Mouse (Mus musculus): Measurements from ENCODE around the gene Gng3. TPM values are rescaled to one million over a fixed set of nuclear protein-coding genes. Genes with fewer than 3 reads are reported as not detected.
A peak's percentile ranks its signal among the peaks of the same experiment; 100 is the strongest.

The Gng3 gene
- polyA plus RNA-seq (2012; rRNA removed), result 0.29 and 0.83 TPM in 2 replicates

- no peak for DNase-seq
- no peaks in the 10 kb centered on the region; the same call in 1 of the 2 replicates for H3K36me3 ChIP-seq (ENCODE audit: control insufficient read depth, insufficient read depth, low read length)
- WGBS, result 80% methylated on average over 11 of the region's 11 CpGs
- peak within 1 kb of the TSS; percentile 75 for H3K4me3 ChIP-seq (ENCODE audit: insufficient read depth, low read depth, low read length)
- no peaks in the 10 kb centered on the region for H3K27me3 ChIP-seq (replicated peaks; ENCODE audit: control insufficient read depth, insufficient read depth, low read length)
- peaks cover 20% of the 10 kb centered on the region for H3K4me1 ChIP-seq (ENCODE audit: control insufficient read depth, insufficient read depth, low read length)
- peak within 1 kb of the TSS; percentile 71; the same call in 1 of the 2 replicates for H3K27ac ChIP-seq (ENCODE audit: insufficient read depth, low read depth, low read length)
- TF ChIP-seq POLR2A (IDR thresholded peaks at IDR 0.05; ENCODE audit: low read depth, low read length), result no peak
- TF ChIP-seq CTCF (conservative IDR thresholded peaks at IDR 0.05; ENCODE audit: insufficient read depth, insufficient read length, low read depth, low read length), result no peak
These were observed at the start of gene Gng3 for GRCm38 (mm10) chr19:8839103-8839907. Gng3 (minus strand) TSS chr19:8839194.

- no peak for DNase-seq
- Histone ChIP-seq H3K4me1 (ENCODE audit: control insufficient read depth, insufficient read depth, low read length) (peaks cover 4% of the 10 kb centered on the region; the same call in 1 of the 2 replicates), H3K4me3 (ENCODE audit: insufficient read depth, low read depth, low read length) (peak overlapping the region; percentile 75), H3K27me3 (replicated peaks; ENCODE audit: control insufficient read depth, insufficient read depth, low read length) (no peaks in the 10 kb centered on the region), H3K27ac (ENCODE audit: insufficient read depth, low read depth, low read length) (peak overlapping the region; percentile 47), H3K36me3 (ENCODE audit: control insufficient read depth, insufficient read depth, low read length) (peaks cover 3% of the 10 kb centered on the region; the same call in 1 of the 2 replicates)
- TF ChIP-seq CTCF (conservative IDR thresholded peaks at IDR 0.05; ENCODE audit: insufficient read depth, insufficient read length, low read depth, low read length), result no peak
- no peak for TF ChIP-seq POLR2A (IDR thresholded peaks at IDR 0.05; ENCODE audit: low read depth, low read length)
- 27% methylated on average over 19 of the region's 19 CpGs for WGBS
These were observed 48.8 kb upstream of the Gng3 start for GRCm38 (mm10) chr19:8887585-8888463.

DNA sequence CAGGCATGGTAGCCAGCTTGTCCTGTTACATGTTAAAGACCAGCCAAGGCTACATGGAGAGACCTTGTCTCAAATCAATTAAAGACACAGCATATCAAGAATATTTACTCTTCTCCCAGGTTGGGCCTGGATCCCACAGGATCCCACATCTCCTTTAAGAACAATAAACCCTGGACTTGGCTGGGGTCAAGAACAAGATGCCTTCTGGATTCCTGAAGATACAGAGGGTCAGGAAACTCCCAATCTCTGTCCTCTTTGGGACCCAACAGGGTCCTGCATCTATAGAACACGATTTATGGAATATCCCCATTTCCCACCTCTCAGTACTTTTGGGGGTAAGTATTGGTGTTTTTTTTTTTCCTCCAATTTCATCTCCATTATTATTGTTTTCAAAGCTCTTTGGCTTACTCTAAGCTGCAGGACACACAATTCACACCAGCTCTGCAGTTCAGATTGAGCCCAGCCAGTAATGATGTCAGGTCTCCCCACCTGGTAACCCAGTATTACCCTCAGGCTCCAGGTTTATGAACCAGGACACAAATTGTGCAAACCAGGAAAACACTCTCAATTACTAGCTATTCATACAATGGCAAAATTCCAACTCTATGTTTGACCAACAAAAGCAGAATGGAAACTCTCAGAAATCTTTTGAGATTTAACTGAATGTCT is 48.1 kb upstream of the Gng3 start:
- no peak overlapping the region for H3K4me3 ChIP-seq (ENCODE audit: insufficient read depth, low read depth, low read length)
- no peaks in the 10 kb centered on the region for H3K27me3 ChIP-seq (replicated peaks; ENCODE audit: control insufficient read depth, insufficient read depth, low read length)
- no peak overlapping the region for H3K27ac ChIP-seq (ENCODE audit: insufficient read depth, low read depth, low read length)
- H3K36me3 ChIP-seq (ENCODE audit: control insufficient read depth, insufficient read depth, low read length), result peaks cover 3% of the 10 kb centered on the region; the same call in 1 of the 2 replicates
- no peak for DNase-seq
- TF ChIP-seq CTCF (conservative IDR thresholded peaks at IDR 0.05; ENCODE audit: insufficient read depth, insufficient read length, low read depth, low read length), result no peak
- no peak for TF ChIP-seq POLR2A (IDR thresholded peaks at IDR 0.05; ENCODE audit: low read depth, low read length)
- peaks cover 4% of the 10 kb centered on the region; the same call in 1 of the 2 replicates for H3K4me1 ChIP-seq (ENCODE audit: control insufficient read depth, insufficient read depth, low read length)
- WGBS, result 52% methylated on average over 1 of the region's 1 CpGs

DNA sequence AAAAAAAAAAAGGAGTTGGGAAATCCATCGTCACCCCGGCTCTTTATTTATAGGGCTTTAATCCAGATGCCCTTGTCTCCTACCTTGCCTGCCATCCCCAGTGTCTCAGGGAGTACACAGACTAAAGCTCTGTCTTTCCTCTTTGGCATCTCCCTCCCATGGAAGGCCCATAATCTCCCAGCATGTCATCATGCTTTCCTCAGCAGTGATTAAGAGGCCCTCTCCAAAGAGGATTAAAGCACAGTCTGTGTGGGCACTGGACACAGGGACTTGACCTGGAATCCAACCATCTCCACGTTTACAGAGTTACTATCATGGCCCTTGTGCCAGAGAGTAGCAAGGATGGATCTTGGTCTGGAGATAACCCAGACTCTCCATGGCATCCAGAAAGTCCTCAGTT is 44.6 kb upstream of the Gng3 start, which contains the start of the genes Lbhd1 and Gm49403:
Lbhd1 (plus strand) TSS at position 117 of the 400 bp plus-strand sequence.
Gm49403 (plus strand) TSS at position 315 of the 400 bp plus-strand sequence.
- Histone ChIP-seq H3K4me3 (ENCODE audit: insufficient read depth, low read depth, low read length) (no peak within 1 kb of the TSS), H3K4me1 (ENCODE audit: control insufficient read depth, insufficient read depth, low read length) (peaks cover 4% of the 10 kb centered on the region), H3K27ac (ENCODE audit: insufficient read depth, low read depth, low read length) (no peak within 1 kb of the TSS), H3K27me3 (replicated peaks; ENCODE audit: control insufficient read depth, insufficient read depth, low read length) (no peaks in the 10 kb centered on the region), H3K36me3 (ENCODE audit: control insufficient read depth, insufficient read depth, low read length) (no peaks in the 10 kb centered on the region)
- WGBS, result 80% methylated on average over 3 of the region's 3 CpGs
- TF ChIP-seq POLR2A (IDR thresholded peaks at IDR 0.05; ENCODE audit: low read depth, low read length) (no peak), CTCF (conservative IDR thresholded peaks at IDR 0.05; ENCODE audit: insufficient read depth, insufficient read length, low read depth, low read length) (no peak)
- DNase-seq, result no peak

DNA sequence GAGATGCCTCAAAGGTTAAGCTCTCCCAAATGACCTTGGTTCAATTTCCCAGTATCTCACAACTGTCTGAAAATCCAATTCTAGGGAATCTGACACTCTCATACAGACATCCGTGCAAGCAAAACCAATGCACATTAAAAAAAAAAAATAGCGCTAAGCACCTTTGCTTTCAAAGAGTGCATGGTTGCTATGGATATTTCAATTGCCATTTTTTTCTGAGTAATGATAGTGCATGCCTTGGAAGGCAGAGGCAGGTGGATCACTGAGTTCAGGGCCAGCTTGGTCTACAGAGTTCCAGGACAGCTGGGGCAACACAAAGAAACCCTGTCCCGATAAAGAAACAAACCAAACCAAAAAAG is 42.0 kb upstream of the Gng3 start:
- 14% methylated on average over 3 of the region's 3 CpGs for WGBS
- no peaks in the 10 kb centered on the region for H3K27me3 ChIP-seq (replicated peaks; ENCODE audit: control insufficient read depth, insufficient read depth, low read length)
- H3K36me3 ChIP-seq (ENCODE audit: control insufficient read depth, insufficient read depth, low read length), result no peaks in the 10 kb centered on the region
- H3K27ac ChIP-seq (ENCODE audit: insufficient read depth, low read depth, low read length), result no peak overlapping the region
- H3K4me3 ChIP-seq (ENCODE audit: insufficient read depth, low read depth, low read length), result peak overlapping the region; percentile 97
- TF ChIP-seq CTCF (conservative IDR thresholded peaks at IDR 0.05; ENCODE audit: insufficient read depth, insufficient read length, low read depth, low read length) (no peak), POLR2A (IDR thresholded peaks at IDR 0.05; ENCODE audit: low read depth, low read length) (no peak)
- no peaks in the 10 kb centered on the region; the same call in 1 of the 2 replicates for H3K4me1 ChIP-seq (ENCODE audit: control insufficient read depth, insufficient read depth, low read length)
- DNase-seq, result no peak

DNA sequence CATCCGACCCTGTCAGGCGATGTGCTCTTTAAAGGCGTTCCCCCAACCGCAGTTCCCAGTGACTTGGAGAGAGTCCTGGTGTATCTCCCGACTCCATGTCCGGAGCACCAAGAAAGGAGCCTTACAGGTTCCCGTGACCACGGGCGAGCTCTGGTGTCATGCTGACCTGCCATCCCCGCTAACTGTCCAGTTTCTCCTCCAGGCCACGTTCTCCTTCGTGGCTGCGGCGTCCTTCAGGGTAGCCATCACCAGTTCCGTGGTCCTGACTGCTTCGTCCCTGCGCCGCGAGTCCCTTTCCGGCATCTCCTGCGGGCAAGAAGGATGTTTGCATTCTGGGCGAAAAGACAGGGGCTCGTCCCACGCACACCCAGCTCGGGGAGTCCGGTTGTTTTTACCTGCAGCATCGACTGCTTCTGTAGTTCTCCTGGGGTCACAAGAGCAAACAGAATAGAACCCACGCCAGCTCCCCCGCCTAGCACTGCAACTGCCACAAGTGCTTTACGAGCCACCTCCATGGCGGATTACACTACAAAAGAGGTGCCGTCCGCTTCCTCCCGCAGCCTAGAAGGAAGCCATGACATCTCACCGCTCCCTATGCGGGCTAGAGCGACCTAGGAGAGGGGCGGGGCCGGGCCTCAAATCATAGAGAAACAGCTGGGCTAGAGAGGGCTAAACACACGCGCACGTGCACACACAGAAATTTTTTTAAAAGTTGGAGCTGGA is 41.5 kb upstream of the Gng3 start, which contains the start of gene Uqcc3:
Uqcc3 (minus strand) TSS at position 613 of the 723 bp plus-strand sequence.
- Histone ChIP-seq H3K27ac (ENCODE audit: insufficient read depth, low read depth, low read length) (peak within 1 kb of the TSS; percentile 80), H3K36me3 (ENCODE audit: control insufficient read depth, insufficient read depth, low read length) (no peaks in the 10 kb centered on the region; the same call in 1 of the 2 replicates), H3K4me3 (ENCODE audit: insufficient read depth, low read depth, low read length) (peak within 1 kb of the TSS; percentile 97), H3K4me1 (ENCODE audit: control insufficient read depth, insufficient read depth, low read length) (no peaks in the 10 kb centered on the region; the same call in 1 of the 2 replicates), H3K27me3 (replicated peaks; ENCODE audit: control insufficient read depth, insufficient read depth, low read length) (no peaks in the 10 kb centered on the region)
- peak; percentile 27 for TF ChIP-seq POLR2A (IDR thresholded peaks at IDR 0.05; ENCODE audit: low read depth, low read length)
- TF ChIP-seq CTCF (conservative IDR thresholded peaks at IDR 0.05; ENCODE audit: insufficient read depth, insufficient read length, low read depth, low read length), result no peak
- peak; percentile 95 for DNase-seq
- WGBS, result under 1% methylated on average over 42 of the region's 42 CpGs

All from kidney, adult 2 months (tissue).